Mouse (Mus musculus) T-helper 2 cell (primary cell): ENCODE data around the gene Bysl.
"Not testable (repeated sequence)": the region's sequence is repeated elsewhere in the genome, so short reads cannot be mapped to it uniquely, and the experiment has no call there.

Experiments
- in situ Hi-C: fragments of 300-600 bp; cut with MboI, MseI; formaldehyde crosslinking; loops from one replicate; pipeline ENCODE4 v1.15.1; 2025; ENCODE audit warnings: high pct_unique_total_duplicates

Gene Bysl

GRCm38 (mm10) chr17:47610849-47611660 lies at the start of gene Bysl, which contains the start of the genes Med20 and Gm20517:
Gene Bysl (minus strand): TSS chr17:47611492.
Gene Med20 (plus strand): TSS chr17:47611582.
Gene Gm20517 (plus strand): TSS chr17:47611589.
- in situ Hi-C loops = loop anchor here (5.0 kb wide), 1 partner anchor 81 kb away; the partner anchor contains the start of genes Gm21981 and Prickle4

GRCm38 (mm10) chr17:47658741-47659243 lies 47.5 kb upstream of the Bysl start:
- in situ Hi-C loops = loop anchor here (10.0 kb wide), 1 partner anchor 586 kb away; the partner anchor contains the start of gene Trem3

GRCm38 (mm10) chr17:47657901-47658300 lies 46.6 kb upstream of the Bysl start:
- in situ Hi-C loops = loop anchor here (10.0 kb wide), 1 partner anchor 587 kb away; the partner anchor contains the start of gene Trem3

GRCm38 (mm10) chr17:47655697-47656096 lies 44.4 kb upstream of the Bysl start:
- in situ Hi-C loops = loop anchor here (10.0 kb wide), 1 partner anchor 589 kb away; the partner anchor contains the start of gene Trem3

GRCm38 (mm10) chr17:47654346-47654745 lies 43.1 kb upstream of the Bysl start:
- in situ Hi-C loops = loop anchor here (10.0 kb wide), 1 partner anchor 590 kb away; the partner anchor contains the start of gene Trem3

- in situ Hi-C loops = loop anchor here (10.0 kb wide), 1 partner anchor 593 kb away; the partner anchor contains the start of gene Trem3
These were observed 40.7 kb upstream of the Bysl start for GRCm38 (mm10) chr17:47651953-47652352.

GRCm38 (mm10) chr17:47648966-47649365 lies 37.7 kb upstream of the Bysl start:
- in situ Hi-C loops = no loop called here

- in situ Hi-C loops = no loop called here
These were observed 35.4 kb upstream of the Bysl start for GRCm38 (mm10) chr17:47646683-47647082.

- in situ Hi-C loops = no loop called here
These were observed 31.7 kb upstream of the Bysl start for GRCm38 (mm10) chr17:47642992-47643391.

GRCm38 (mm10) chr17:47633999-47634770 lies 22.9 kb upstream of the Bysl start:
- in situ Hi-C loops = loop anchor here (5.0 kb wide), 1 partner anchor 48 kb away; no protein-coding TSS in a partner anchor

- in situ Hi-C loops = loop anchor here (5.0 kb wide), 1 partner anchor 50 kb away; no protein-coding TSS in a partner anchor
These were observed 21.0 kb upstream of the Bysl start for GRCm38 (mm10) chr17:47632181-47632840.

- in situ Hi-C loops = loop anchor here (5.0 kb wide), 1 partner anchor 52 kb away; no protein-coding TSS in a partner anchor
These were observed 19.4 kb upstream of the Bysl start, which contains the start of gene Usp49 for GRCm38 (mm10) chr17:47630678-47631065. Gene Usp49 (plus strand): TSS chr17:47630690.

GRCm38 (mm10) chr17:47629717-47630677 lies 18.7 kb upstream of the Bysl start:
- in situ Hi-C loops = loop anchor here (5.0 kb wide), 1 partner anchor 52 kb away; no protein-coding TSS in a partner anchor

GRCm38 (mm10) chr17:47628851-47629676 lies 17.8 kb upstream of the Bysl start:
- in situ Hi-C loops = no loop called here

- in situ Hi-C loops = no loop called here
These were observed 16.5 kb upstream of the Bysl start for GRCm38 (mm10) chr17:47627791-47628190.

GRCm38 (mm10) chr17:47626031-47626430 lies 14.7 kb upstream of the Bysl start:
- in situ Hi-C loops = no loop called here

- in situ Hi-C loops = no loop called here
These were observed 13.8 kb upstream of the Bysl start for GRCm38 (mm10) chr17:47625088-47625487.

- in situ Hi-C loops = not testable (repeated sequence)
These were observed 13.3 kb upstream of the Bysl start for GRCm38 (mm10) chr17:47624572-47624971.
